Mouse (Mus musculus): ENCODE measurements around the gene Akt2. TPM values are rescaled to one million over a fixed set of nuclear protein-coding genes. Genes with fewer than 3 reads are reported as not detected.

Akt2 gene
- polyA plus RNA-seq, 1 experiment = 106 TPM

DNA sequence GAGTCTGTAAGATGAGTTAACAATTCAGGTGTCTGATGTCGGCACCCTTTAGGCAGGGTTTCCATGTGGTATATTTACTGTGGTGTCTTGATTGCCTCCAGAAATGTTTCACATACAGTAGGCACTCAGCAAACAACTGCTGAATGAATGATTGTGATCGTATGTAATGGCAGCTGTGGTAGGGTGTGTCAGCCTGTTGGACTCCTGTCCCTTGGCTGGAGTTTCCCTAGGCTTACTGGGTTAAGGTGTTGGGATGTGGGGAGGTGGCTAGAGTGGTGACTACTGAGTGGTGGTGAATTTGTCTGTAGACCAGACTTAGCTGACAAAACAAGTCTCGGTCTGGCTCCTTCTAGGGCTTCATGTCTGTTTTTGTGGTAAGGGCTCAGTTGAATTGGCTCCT lies 19.0 kb downstream of the Akt2 start:
- Histone ChIP-seq H3K4me3 (replicated peaks; ENCODE audit: insufficient read depth, low read depth, low read length) (no peak overlapping the region), H3K27me3 (ENCODE audit: control insufficient read depth, insufficient read depth, low read length) (no peaks in the 10 kb centered on the region), H3K4me1 (ENCODE audit: control insufficient read depth, insufficient read depth, low read length) (peaks cover 80% of the 10 kb centered on the region), H3K27ac (ENCODE audit: insufficient read depth, low read length) (peak overlapping the region; percentile 98; the same call in 1 of the 2 replicates)
- no peak for DNase-seq
- 59% methylated on average over 3 of the region's 3 CpGs for WGBS
- no peak for TF ChIP-seq CTCF (IDR thresholded peaks at IDR 0.05; ENCODE audit: borderline replicate concordance, insufficient read depth, low read depth, low read length)
- TF ChIP-seq POLR2A (IDR thresholded peaks at IDR 0.05; ENCODE audit: borderline replicate concordance, insufficient read depth, low read length) = no peak

- H3K4me3 ChIP-seq (replicated peaks; ENCODE audit: insufficient read depth, low read depth, low read length) = no peak overlapping the region
- 28% methylated on average over 5 of the region's 5 CpGs for WGBS
Observed at GRCm38 (mm10) chr7:27610871-27611270, 19.5 kb downstream of the Akt2 start.

DNA sequence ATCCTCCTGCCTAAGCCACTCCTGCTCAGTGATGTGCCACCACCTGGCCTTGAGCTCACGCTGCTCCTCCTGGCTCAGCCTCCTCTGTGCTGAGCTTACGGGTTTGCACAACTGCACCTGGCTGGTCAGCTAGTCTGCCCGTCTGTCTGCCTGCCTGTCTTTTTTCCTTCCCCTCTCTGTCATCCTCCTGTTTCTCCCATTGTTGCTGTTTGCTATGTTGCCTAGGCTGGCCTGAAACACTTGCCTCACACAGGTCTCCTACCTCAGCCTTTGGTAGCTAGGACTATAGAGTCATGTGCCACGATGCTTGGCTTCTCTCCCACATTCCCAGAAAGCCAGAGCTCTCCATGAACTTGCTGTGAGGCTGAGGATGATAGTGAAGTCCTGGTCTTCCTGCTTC lies 21.6 kb downstream of the Akt2 start:
- peak in 1 of 2 experiments; percentile 59 for DNase-seq
- TF ChIP-seq CTCF (IDR thresholded peaks at IDR 0.05; ENCODE audit: borderline replicate concordance, insufficient read depth, low read depth, low read length) = no peak
- no peak for TF ChIP-seq POLR2A (IDR thresholded peaks at IDR 0.05; ENCODE audit: borderline replicate concordance, insufficient read depth, low read length)
- no peaks in the 10 kb centered on the region for H3K27me3 ChIP-seq (ENCODE audit: control insufficient read depth, insufficient read depth, low read length)
- peak overlapping the region; percentile 42 for H3K27ac ChIP-seq (ENCODE audit: insufficient read depth, low read length)
- no peak overlapping the region for H3K4me3 ChIP-seq (replicated peaks; ENCODE audit: insufficient read depth, low read depth, low read length)
- 10% methylated on average over 4 of the region's 4 CpGs for WGBS
- peaks cover 55% of the 10 kb centered on the region for H3K4me1 ChIP-seq (ENCODE audit: control insufficient read depth, insufficient read depth, low read length)

More at GRCm38 (mm10) chr7:27610871-27611270, 19.5 kb downstream of the Akt2 start:
- H3K4me1 ChIP-seq (ENCODE audit: control insufficient read depth, insufficient read depth, low read length) = peaks cover 75% of the 10 kb centered on the region
- TF ChIP-seq CTCF (IDR thresholded peaks at IDR 0.05; ENCODE audit: borderline replicate concordance, insufficient read depth, low read depth, low read length) (no peak), POLR2A (IDR thresholded peaks at IDR 0.05; ENCODE audit: borderline replicate concordance, insufficient read depth, low read length) (no peak)
- peak overlapping the region; percentile 38 for H3K27ac ChIP-seq (ENCODE audit: insufficient read depth, low read length)
- H3K27me3 ChIP-seq (ENCODE audit: control insufficient read depth, insufficient read depth, low read length) = no peaks in the 10 kb centered on the region
- DNase-seq = peak in 1 of 2 experiments; percentile 41

GRCm38 (mm10) chr7:27613751-27614499 lies 22.6 kb downstream of the Akt2 start:
- TF ChIP-seq POLR2A (IDR thresholded peaks at IDR 0.05; ENCODE audit: borderline replicate concordance, insufficient read depth, low read length) (no peak), CTCF (IDR thresholded peaks at IDR 0.05; ENCODE audit: borderline replicate concordance, insufficient read depth, low read depth, low read length) (no peak)
- Histone ChIP-seq H3K27ac (ENCODE audit: insufficient read depth, low read length) (peak overlapping the region; percentile 62), H3K4me1 (ENCODE audit: control insufficient read depth, insufficient read depth, low read length) (peaks cover 45% of the 10 kb centered on the region), H3K4me3 (replicated peaks; ENCODE audit: insufficient read depth, low read depth, low read length) (no peak overlapping the region), H3K27me3 (ENCODE audit: control insufficient read depth, insufficient read depth, low read length) (no peaks in the 10 kb centered on the region)
- peak; percentile 79 to 86 for DNase-seq
- 25% methylated on average over 8 of the region's 8 CpGs for WGBS

DNA sequence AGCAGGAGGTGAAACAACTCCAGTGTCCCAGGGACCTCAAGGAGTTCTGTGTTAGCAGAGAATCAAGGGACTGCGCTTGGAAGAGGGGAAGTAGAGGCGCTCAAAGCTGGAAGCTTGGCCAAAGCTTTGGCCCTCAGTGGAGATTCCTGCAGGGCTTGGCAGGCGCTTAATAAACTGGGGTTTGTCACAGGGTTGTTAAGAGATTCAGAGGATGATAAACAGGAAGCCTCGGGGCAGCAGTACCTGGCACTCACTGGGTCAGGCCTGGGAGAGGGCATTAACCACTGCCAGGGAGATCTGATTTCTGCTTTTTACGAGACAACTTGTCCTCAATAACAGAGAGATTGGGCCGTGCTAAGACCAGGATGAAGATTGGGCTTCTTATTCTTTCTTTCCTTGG lies 29.7 kb downstream of the Akt2 start:
- peak; percentile 68 to 78 for DNase-seq

GRCm38 (mm10) chr7:27622234-27622633 lies 30.9 kb downstream of the Akt2 start:
- no peaks in the 10 kb centered on the region for H3K27me3 ChIP-seq (ENCODE audit: control insufficient read depth, insufficient read depth, low read length)
- DNase-seq = no peak
- peaks cover 24% of the 10 kb centered on the region for H3K4me1 ChIP-seq (ENCODE audit: control insufficient read depth, insufficient read depth, low read length)
- TF ChIP-seq POLR2A (IDR thresholded peaks at IDR 0.05; ENCODE audit: borderline replicate concordance, insufficient read depth, low read length) (no peak), CTCF (IDR thresholded peaks at IDR 0.05; ENCODE audit: borderline replicate concordance, insufficient read depth, low read depth, low read length) (no peak)
- no peak overlapping the region for H3K27ac ChIP-seq (ENCODE audit: insufficient read depth, low read length)
- no peak overlapping the region for H3K4me3 ChIP-seq (replicated peaks; ENCODE audit: insufficient read depth, low read depth, low read length)
- WGBS = 90% methylated on average over 1 of the region's 1 CpGs

More for the DNA sequence above, 29.7 kb downstream of the Akt2 start:
- Histone ChIP-seq H3K4me1 (ENCODE audit: control insufficient read depth, insufficient read depth, low read length) (peaks cover 24% of the 10 kb centered on the region), H3K27me3 (ENCODE audit: control insufficient read depth, insufficient read depth, low read length) (no peaks in the 10 kb centered on the region), H3K27ac (ENCODE audit: insufficient read depth, low read length) (peak overlapping the region; percentile 96), H3K4me3 (replicated peaks; ENCODE audit: insufficient read depth, low read depth, low read length) (no peak overlapping the region)
- WGBS = 2% methylated on average over 6 of the region's 6 CpGs
- TF ChIP-seq CTCF (IDR thresholded peaks at IDR 0.05; ENCODE audit: borderline replicate concordance, insufficient read depth, low read depth, low read length) (no peak), POLR2A (IDR thresholded peaks at IDR 0.05; ENCODE audit: borderline replicate concordance, insufficient read depth, low read length) (no peak)

DNA sequence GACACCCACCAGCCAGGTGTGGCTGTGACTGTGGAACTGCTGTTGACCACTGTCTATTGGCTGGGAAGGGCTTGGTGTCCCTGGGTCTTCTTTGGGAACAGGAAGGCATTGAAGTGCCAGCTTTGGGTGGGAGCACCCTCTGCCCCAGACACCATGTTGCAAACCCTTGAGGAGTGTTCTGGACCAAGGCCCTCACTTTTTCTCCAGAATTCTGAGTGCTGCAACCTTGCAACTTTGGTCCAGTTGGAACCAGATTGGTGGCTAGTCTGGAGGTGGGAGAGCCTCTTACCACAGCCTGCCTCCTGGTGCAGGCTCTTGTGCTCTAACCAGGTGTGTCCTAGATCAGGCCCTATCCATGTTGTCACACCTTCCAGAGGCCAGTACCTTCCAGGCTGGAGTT lies 33.6 kb downstream of the Akt2 start:
- Histone ChIP-seq H3K4me3 (replicated peaks; ENCODE audit: insufficient read depth, low read depth, low read length) (no peak overlapping the region), H3K27ac (ENCODE audit: insufficient read depth, low read length) (no peak overlapping the region), H3K27me3 (ENCODE audit: control insufficient read depth, insufficient read depth, low read length) (no peaks in the 10 kb centered on the region), H3K4me1 (ENCODE audit: control insufficient read depth, insufficient read depth, low read length) (peaks cover 36% of the 10 kb centered on the region)
- no peak for TF ChIP-seq POLR2A (IDR thresholded peaks at IDR 0.05; ENCODE audit: borderline replicate concordance, insufficient read depth, low read length)
- TF ChIP-seq CTCF (IDR thresholded peaks at IDR 0.05; ENCODE audit: borderline replicate concordance, insufficient read depth, low read depth, low read length) = no peak
- DNase-seq = no peak

GRCm38 (mm10) chr7:27627707-27628106 lies 36.4 kb downstream of the Akt2 start:
- TF ChIP-seq POLR2A (IDR thresholded peaks at IDR 0.05; ENCODE audit: borderline replicate concordance, insufficient read depth, low read length) = no peak
- TF ChIP-seq CTCF (IDR thresholded peaks at IDR 0.05; ENCODE audit: borderline replicate concordance, insufficient read depth, low read depth, low read length) = no peak
- Histone ChIP-seq H3K4me1 (ENCODE audit: control insufficient read depth, insufficient read depth, low read length) (peaks cover 29% of the 10 kb centered on the region), H3K4me3 (replicated peaks; ENCODE audit: insufficient read depth, low read depth, low read length) (no peak overlapping the region), H3K27ac (ENCODE audit: insufficient read depth, low read length) (peak overlapping the region; percentile 39), H3K27me3 (ENCODE audit: control insufficient read depth, insufficient read depth, low read length) (no peaks in the 10 kb centered on the region)
- no peak for DNase-seq
- 34% methylated on average over 7 of the region's 7 CpGs for WGBS

Data from cerebellum, adult 2 months (tissue).